Mouse (Mus musculus): ENCODE data around the gene Tmem8.
"Not testable (repeated sequence)": the region's sequence is repeated elsewhere in the genome, so short reads cannot be mapped to it uniquely, and the experiment has no call there.

The Tmem8 gene

GRCm38 (mm10) chr17:26112751-26113150 lies 348 bp upstream of the Tmem8 start:
- DNase-seq = no peak

- DNase-seq = peak; percentile 48
Measured at GRCm38 (mm10) chr17:26114061-26114460, 962 bp downstream of the Tmem8 start.

- not testable (repeated sequence) for DNase-seq
Measured at GRCm38 (mm10) chr17:26114461-26114860, 1.4 kb downstream of the Tmem8 start.

- no peak for DNase-seq
Measured at GRCm38 (mm10) chr17:26115205-26115898, 2.3 kb downstream of the Tmem8 start.

- DNase-seq = no peak
Measured at GRCm38 (mm10) chr17:26115956-26116487, 2.9 kb downstream of the Tmem8 start.

GRCm38 (mm10) chr17:26116503-26117258 lies 3.6 kb downstream of the Tmem8 start:
- no peak for DNase-seq

GRCm38 (mm10) chr17:26119766-26120710 lies 6.9 kb downstream of the Tmem8 start:
- DNase-seq = peak; percentile 62

GRCm38 (mm10) chr17:26122431-26123140 lies 9.5 kb downstream of the Tmem8 start:
- peak; percentile 64 for DNase-seq

GRCm38 (mm10) chr17:26123267-26123684 lies 10.2 kb downstream of the Tmem8 start, which contains the start of gene Mrpl28:
TSS of gene Mrpl28 (plus strand) at chr17:26123500.
- peak; percentile 93 for DNase-seq

GRCm38 (mm10) chr17:26124560-26124959 lies 11.5 kb downstream of the Tmem8 start:
- no peak for DNase-seq

GRCm38 (mm10) chr17:26125226-26125625 lies 12.1 kb downstream of the Tmem8 start:
- no peak for DNase-seq

GRCm38 (mm10) chr17:26131062-26131732 lies 18.1 kb downstream of the Tmem8 start:
- DNase-seq = no peak

- DNase-seq = no peak
Measured at GRCm38 (mm10) chr17:26131856-26132853, 19.1 kb downstream of the Tmem8 start.

- no peak for DNase-seq
Measured at GRCm38 (mm10) chr17:26137106-26137750, 24.1 kb downstream of the Tmem8 start.

GRCm38 (mm10) chr17:26137751-26138130 lies 24.6 kb downstream of the Tmem8 start:
- peak; percentile 42 for DNase-seq

- peak; percentile 96 for DNase-seq
Measured at GRCm38 (mm10) chr17:26138239-26138836, 25.2 kb downstream of the Tmem8 start, which contains the start of gene Axin1. TSS of gene Axin1 (plus strand) at chr17:26138688.

GRCm38 (mm10) chr17:26138901-26139381 lies 25.8 kb downstream of the Tmem8 start:
- no peak for DNase-seq

GRCm38 (mm10) chr17:26142796-26143195 lies 29.7 kb downstream of the Tmem8 start:
- no peak for DNase-seq

GRCm38 (mm10) chr17:26143386-26143785 lies 30.3 kb downstream of the Tmem8 start:
- no peak for DNase-seq

Data from cerebellum, adult 9-10 months (tissue).